Mouse (Mus musculus): ENCODE data around the gene Fgf2.

DNA sequence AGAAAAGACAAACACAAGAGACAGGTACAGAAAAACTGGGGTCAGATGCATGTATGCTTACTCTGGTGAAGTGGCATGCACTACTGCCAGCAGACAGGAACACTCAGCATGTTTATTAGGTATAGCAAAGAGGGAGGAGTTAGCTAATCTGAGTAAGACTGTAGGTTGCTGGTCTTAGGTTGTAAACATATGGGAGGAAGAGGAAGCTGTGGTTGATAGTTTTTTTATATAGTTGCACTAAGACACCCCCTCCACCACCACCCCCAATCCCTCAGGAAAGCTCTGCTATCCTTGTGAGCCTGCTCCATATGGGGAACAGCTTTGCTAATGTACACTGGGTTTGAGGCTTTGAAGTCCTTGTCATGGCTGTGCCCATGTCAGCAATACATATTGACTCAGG is 82.2 kb downstream of the Fgf2 start:
- TF ChIP-seq CTCF (IDR thresholded peaks at IDR 0.05; ENCODE audit: extremely low read depth, insufficient read length, insufficient replicate concordance, low read depth, low read length) (no peak), POLR2A (IDR thresholded peaks at IDR 0.05; ENCODE audit: low read depth, low read length) (no peak)

Measured in small intestine, adult 2 months (tissue).